Mouse (Mus musculus): ENCODE measurements around the gene Tlr2.

Tlr2 gene

DNA sequence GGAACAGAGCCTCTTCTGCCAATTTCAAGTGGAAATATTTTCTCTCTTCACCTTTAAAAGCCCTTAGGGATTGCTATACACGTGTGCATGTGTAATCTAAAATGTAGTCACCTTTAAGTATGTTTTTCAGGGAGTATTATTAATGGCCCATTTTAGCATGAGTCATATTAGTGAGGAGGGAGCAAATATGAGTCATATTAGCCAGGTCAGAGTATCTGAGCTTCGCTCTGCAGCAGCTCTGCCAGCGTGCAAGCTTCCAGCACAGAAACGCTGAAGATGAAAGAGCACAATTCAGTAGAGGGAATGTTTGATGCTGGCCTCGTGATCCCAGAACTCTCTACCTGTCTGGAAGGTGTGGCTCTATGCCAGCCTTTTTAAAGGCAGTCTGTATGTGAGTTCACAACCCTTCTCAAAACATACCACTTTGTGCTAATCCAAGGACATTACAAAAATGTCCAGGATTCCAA is 13.4 kb downstream of the Tlr2 start:
- DNase-seq (ENCODE audit: low spot score in 2 of 2) = no peak

DNA sequence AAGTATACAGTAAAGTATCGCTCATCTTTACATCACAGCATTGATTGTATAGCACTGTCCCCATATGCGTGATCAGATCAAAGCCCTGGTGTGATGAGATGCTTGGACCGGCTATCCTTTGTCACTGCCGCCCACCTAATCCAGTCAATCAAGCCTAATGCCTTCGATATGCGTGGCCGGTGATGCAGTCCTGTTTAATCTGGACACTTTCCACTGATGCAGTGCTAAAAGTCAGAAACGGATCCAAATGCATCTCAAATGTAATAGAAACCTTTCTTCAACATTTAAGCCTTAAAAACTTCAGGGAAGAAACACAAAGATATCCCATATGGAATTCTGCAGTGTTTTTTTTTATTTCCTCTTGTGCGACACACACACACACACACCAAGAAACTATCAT is 13.9 kb downstream of the Tlr2 start:
- no peak for DNase-seq (ENCODE audit: low spot score in 2 of 2)

DNA sequence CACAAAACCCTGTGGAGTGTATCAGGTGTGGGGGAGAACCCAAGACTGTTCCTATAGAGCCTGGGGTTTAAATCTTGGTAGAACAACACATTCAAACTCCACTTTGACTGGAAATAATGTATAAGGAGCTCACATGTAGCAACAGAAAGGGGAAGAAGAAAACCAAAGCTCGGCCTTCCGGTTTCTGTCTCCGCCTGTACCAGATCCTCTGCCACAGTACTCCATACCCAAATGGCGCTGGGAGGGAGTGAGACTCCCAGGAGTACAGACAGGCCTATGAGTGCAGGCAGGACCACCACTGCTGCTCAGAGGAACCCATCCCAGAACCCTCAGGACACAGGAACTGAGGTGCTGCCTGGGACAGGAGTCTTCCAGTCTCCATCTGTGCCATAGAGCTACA is 17.8 kb downstream of the Tlr2 start:
- DNase-seq (ENCODE audit: low spot score in 2 of 2) = no peak

DNA sequence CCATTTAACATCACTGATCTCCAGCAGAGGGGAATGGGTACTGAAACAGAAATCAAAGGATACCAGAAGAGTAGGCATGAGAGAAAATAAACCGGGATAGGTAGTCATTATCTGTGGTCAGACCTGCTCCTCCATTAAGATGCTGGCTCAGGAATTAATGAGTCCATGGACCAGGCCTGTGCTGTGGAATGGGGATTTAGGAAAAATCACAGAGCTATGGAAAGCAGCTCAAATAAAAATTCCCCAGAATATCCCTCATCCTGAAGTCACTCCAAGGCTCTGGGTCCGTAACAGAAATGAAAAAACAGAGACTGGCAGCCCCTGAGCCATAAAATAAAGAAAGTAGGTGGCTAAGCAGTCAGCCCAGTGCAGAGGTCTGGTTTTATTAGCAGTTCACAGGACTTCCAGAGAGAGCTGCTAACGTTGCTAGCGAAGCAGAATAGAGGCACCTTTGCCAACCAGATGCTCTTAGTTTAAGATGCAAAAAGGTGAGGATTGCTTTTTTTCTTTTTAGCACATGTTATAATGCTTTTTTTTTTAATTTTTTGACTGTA is 25.1 kb downstream of the Tlr2 start:
- no peak for DNase-seq (ENCODE audit: low spot score in 2 of 2)

DNA sequence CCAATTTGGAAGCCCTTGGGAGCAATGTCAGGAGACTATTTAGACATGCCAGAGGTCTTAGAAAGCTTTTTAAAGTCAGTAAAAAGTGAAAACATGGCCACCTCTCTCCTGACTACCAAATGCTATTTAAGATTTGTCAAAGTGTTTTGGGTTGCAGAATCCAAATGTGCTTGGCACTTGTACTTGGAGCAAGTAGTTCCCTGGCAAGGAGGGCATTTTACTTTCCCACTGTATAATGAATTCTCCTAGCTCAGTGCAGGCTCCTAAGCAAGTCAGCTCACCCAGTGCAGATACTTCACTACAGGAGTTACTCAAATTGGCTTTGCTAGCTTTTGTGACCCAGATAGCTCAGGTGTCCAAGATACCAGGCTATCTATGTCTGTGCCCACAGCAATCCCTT is 28.7 kb downstream of the Tlr2 start:
- DNase-seq (ENCODE audit: low spot score in 2 of 2) = no peak

GRCm38 (mm10) chr3:83811987-83812386 is 29.6 kb downstream of the Tlr2 start:
- DNase-seq (ENCODE audit: low spot score in 2 of 2) = peak; percentile 13 to 21

- DNase-seq (ENCODE audit: low spot score in 2 of 2) = no peak
Measured at GRCm38 (mm10) chr3:83808483-83808882, 33.1 kb downstream of the Tlr2 start.

DNA sequence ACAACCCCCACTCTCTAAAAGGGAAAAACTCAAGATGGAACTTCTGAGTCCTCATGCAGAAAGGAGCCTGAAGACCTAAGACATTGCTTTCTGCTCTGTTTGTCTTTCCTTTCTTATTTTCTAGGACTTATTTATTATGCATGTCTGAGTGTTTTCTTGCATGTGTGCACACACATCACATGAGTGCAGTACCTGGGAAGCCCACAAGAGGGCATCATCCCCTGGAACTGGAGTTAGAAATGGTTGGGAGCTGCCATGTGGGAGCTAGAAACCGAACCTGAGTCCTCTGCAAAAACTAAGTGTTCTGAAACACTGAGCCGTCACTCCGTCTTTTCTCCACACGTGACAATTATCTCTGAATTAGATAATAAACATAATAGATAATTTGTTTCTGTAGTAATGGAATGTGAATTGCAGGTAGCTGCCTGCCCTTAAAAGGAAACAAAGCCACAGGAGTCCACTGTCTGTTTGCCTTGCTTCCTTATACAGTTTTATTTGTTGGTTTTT is 39.9 kb downstream of the Tlr2 start:
- DNase-seq (ENCODE audit: low spot score in 2 of 2) = peak in 1 of 2 experiments; percentile 23

DNA sequence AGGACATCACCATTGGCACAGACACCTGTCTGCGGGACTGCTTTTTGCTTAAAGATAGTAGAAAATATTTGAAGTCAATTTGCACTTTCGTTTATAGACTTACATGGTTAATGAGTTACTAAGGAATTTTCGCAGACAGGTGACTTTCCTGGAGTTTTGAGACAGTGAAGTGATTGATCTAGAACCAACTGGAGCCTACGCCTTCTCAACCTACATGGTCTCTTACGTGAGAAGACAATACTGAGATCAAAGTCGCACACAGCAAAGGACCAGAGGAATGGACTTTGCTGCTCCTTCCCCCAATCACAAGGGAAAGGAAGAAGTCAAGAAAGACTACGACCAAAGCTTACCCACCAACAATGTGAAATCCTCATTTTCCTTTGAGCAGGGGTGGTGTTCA is 42.1 kb downstream of the Tlr2 start:
- DNase-seq (ENCODE audit: low spot score in 2 of 2) = no peak

- peak; percentile 25 to 75 for DNase-seq (ENCODE audit: low spot score in 2 of 2)
Measured at GRCm38 (mm10) chr3:83797828-83798227, 43.7 kb downstream of the Tlr2 start.

DNA sequence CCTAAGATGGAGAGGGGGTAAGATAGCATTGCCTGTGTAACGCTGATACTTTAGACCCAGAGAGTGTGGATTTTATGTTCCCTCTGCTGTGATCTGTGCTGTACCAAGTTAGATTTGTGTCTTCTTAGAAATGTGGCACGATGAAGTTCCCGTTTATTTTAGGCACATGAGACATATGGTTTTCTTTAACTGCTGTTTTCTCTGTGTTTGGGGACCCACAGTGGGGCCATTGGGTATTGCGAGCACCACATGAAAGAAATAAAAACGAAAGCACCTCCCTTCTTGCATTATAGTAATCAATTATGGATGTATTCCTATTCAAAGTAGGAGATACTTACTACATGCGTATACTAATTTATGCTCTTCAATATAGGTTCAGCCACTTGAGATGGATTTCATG is 44.5 kb downstream of the Tlr2 start:
- DNase-seq (ENCODE audit: low spot score in 2 of 2) = no peak

DNA sequence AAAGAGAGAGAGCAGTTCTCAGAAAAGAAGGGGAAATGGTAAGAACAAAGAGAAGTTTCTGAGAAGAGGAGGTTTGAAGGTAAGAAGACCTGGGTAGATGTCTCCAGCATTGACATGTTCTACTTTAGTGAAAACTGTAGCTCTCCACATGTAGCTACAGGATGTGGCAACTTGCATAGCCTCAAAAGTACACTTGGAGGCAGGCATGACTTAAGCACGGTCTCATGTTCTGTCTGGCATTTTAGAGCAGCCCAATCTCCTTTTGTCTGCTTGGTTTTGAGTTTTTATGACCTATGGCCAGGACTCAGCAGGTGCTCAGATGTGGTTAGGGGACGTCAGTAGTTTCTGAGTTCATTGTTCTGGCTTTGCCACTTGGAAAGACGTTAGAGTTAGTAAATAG is 50.1 kb downstream of the Tlr2 start:
- no peak for DNase-seq (ENCODE audit: low spot score in 2 of 2)

DNA sequence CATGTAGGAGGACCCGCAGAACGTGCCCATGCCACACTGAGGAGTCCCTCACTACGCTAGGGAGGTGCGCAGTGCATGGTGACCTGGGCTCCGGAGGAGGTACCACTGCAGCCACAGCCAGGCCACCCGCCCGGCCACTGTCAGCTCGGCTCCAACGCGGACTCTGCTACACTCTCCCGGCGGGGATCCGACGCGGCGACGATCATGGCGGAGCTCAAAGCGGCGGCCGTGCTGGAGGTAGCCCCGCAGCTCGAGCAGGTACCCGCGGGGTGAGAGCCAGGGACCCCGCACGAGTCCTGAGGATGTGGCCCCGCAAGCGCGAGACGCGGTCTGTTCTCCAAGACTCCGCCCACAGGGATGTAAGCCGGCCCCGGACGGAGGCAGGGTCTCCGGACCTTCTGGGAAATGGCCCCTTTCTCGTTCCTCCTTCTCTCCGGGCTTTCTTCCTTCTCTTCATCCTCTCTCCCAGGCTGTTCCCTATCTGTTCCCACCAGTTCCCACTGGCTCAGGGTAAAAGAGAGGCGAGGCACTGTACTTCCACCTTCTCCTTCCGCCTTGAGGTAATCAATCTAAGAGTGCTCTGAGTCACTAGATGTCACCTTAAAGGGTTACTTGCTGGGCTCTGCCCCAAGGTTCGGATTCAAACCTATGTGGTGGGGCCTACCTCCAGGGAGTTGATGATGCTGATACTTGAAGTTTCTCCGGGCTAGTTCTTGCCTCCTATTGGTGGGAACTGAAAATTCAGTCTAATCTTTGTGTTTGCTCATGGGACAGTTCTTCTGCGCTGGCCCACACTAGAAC is 51.7 kb downstream of the Tlr2 start:
- no peak for DNase-seq (ENCODE audit: low spot score in 2 of 2)

- DNase-seq (ENCODE audit: low spot score in 2 of 2) = no peak
Measured at GRCm38 (mm10) chr3:83787776-83788305, 53.7 kb downstream of the Tlr2 start.

- DNase-seq (ENCODE audit: low spot score in 2 of 2) = no peak
Measured at GRCm38 (mm10) chr3:83787086-83787485, 54.5 kb downstream of the Tlr2 start.

Measured in spleen, postnatal 10 days (tissue).